16 mouse cellular contexts compared by ENCODE assay signal in the genomic region with DNA sequence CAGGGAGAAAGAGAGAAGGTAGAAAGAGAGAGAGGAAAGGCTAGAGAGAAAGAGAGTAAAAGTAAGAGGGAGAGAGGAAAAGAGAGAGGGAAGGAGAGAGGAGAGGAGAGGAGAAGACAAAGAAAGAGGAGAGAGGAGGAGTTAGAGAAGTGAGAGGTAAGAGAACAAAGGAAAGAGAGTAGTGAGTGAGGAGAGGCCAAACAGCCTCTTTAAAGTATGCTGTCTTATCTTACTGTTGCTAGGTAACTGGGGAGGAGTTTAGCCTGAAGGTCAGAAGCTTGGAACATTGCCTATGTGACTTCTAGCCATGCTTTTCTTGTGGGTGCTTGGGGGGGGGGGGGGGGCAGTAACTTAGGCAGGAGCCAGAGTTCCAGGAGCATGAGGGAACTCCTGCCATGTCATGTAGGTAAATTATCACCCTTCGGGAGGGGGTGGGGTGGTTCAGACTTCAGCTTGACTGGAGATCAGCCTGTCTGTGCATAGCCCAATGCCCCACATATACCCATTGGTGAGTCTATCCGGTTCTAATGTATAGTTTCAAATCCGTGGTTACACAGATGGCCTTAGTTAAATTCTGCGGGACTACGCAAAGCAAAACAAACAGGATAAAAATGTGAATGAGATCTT.
A peak's percentile ranks its signal among the peaks of the same experiment; 100 is the strongest.
DNase-seq lines count a peak whose midpoint lies in the region; ATAC-seq lines count a peak whose summit lies in the region.
"Had no signal": no experiment of that assay in that cellular context is flagged by ENCODE, and none has a peak within 500 bp of the region (broad histone marks: within the 10 kb centered on the region; RNA-seq: fewer than 3 reads in every experiment).

No protein-coding gene starts in this region.

- ATAC-seq in forebrain, embryonic 15.5 days (replicated peaks), result no peak
- peak; percentile 24; the same call in 1 of the 2 replicates for ATAC-seq in kidney, embryonic 14.5 days (ENCODE audit: low FRiP score, low TSS enrichment)
- ATAC-seq: Patski had no signal

- H3K36me3 ChIP-seq in forebrain, embryonic 10.5 days (replicated peaks), result no peaks in the 10 kb centered on the region
- H3K36me3 ChIP-seq in forebrain, embryonic 15.5 days, result no peaks in the 10 kb centered on the region
- H3K36me3 ChIP-seq in kidney, embryonic 14.5 days (ENCODE audit: control insufficient read depth, insufficient read depth, low read length), result no peaks in the 10 kb centered on the region
- H3K36me3 ChIP-seq in limb, embryonic 10.5 days, result no peaks in the 10 kb centered on the region
- H3K36me3 ChIP-seq: embryonic facial prominence, embryonic 12.5 days had no signal

- H3K4me2 ChIP-seq in forebrain, embryonic 15.5 days (replicated peaks), result no peak overlapping the region
- H3K4me2 ChIP-seq in kidney, embryonic 14.5 days (replicated peaks; ENCODE audit: low read depth, low read length), result no peak overlapping the region
- H3K4me2 ChIP-seq: embryonic facial prominence, embryonic 12.5 days had no signal

- no peaks in the 10 kb centered on the region for H3K27me3 ChIP-seq in forebrain, embryonic 10.5 days (ENCODE audit: poor library complexity, severe bottlenecking)
- H3K27me3 ChIP-seq in forebrain, embryonic 15.5 days, result no peaks in the 10 kb centered on the region
- H3K27me3 ChIP-seq in kidney, embryonic 14.5 days (ENCODE audit: control insufficient read depth, insufficient read depth, low read length), result no peaks in the 10 kb centered on the region
- H3K27me3 ChIP-seq in limb, embryonic 10.5 days (ENCODE audit: low read depth, poor library complexity, severe bottlenecking), result no peaks in the 10 kb centered on the region
- H3K27me3 ChIP-seq: embryonic facial prominence, embryonic 12.5 days; Patski had no signal

- no peak overlapping the region for H3K9ac ChIP-seq in forebrain, embryonic 15.5 days (replicated peaks)
- H3K9ac ChIP-seq in kidney, embryonic 14.5 days (ENCODE audit: low read depth, low read length), result no peak overlapping the region
- H3K9ac ChIP-seq: embryonic facial prominence, embryonic 12.5 days; liver, embryonic 14.5 days had no signal

- H3K27ac ChIP-seq in forebrain, embryonic 10.5 days, result peak overlapping the region; percentile 42; the same call in 1 of the 2 replicates
- H3K27ac ChIP-seq in forebrain, embryonic 15.5 days (replicated peaks), result no peak overlapping the region
- H3K27ac ChIP-seq in kidney, embryonic 14.5 days (ENCODE audit: low read depth, low read length), result no peak overlapping the region
- H3K27ac ChIP-seq in limb, embryonic 10.5 days, result peak overlapping the region; percentile 6; the same call in 1 of the 2 replicates
- H3K27ac ChIP-seq: embryonic facial prominence, embryonic 12.5 days; liver, embryonic 14.5 days had no signal

- 73% methylated on average over 5 of the region's 5 CpGs for WGBS in forebrain, embryonic 10.5 days
- 73% methylated on average over 5 of the region's 5 CpGs for WGBS in forebrain, embryonic 15.5 days
- 72% methylated on average over 5 of the region's 5 CpGs for WGBS in kidney, embryonic 14.5 days
- WGBS in limb, embryonic 10.5 days, result 84% methylated on average over 5 of the region's 5 CpGs

- no peak for DNase-seq in forebrain, embryonic 10.5 days (ENCODE audit: extremely low spot score, low spot score)
- DNase-seq in kidney, postnatal 36 days, result no peak
- DNase-seq in embryo, embryonic 11 days, result peak; percentile 12
- no peak for DNase-seq in limb, embryonic 10.5 days (ENCODE audit: low spot score)
- no peak for DNase-seq in layer of hippocampus, adult 9-10 months (ENCODE audit: low spot score)
- DNase-seq: cerebellum, adult 9-10 months; gastrocnemius, postnatal 14 days; kidney, adult 11 months; lung, postnatal 10 days; right cerebral cortex, adult 18-20 months; thymus, postnatal 14 days had no signal

- H3K4me1 ChIP-seq in forebrain, embryonic 10.5 days, result peaks cover 8% of the 10 kb centered on the region
- no peaks in the 10 kb centered on the region for H3K4me1 ChIP-seq in forebrain, embryonic 15.5 days
- no peaks in the 10 kb centered on the region for H3K4me1 ChIP-seq in kidney, embryonic 14.5 days (ENCODE audit: control insufficient read depth, insufficient read depth, low read length)
- no peaks in the 10 kb centered on the region for H3K4me1 ChIP-seq in limb, embryonic 10.5 days
- H3K4me1 ChIP-seq: embryonic facial prominence, embryonic 12.5 days had no signal

- H3K9me3 ChIP-seq in forebrain, embryonic 10.5 days, result no peaks in the 10 kb centered on the region
- no peaks in the 10 kb centered on the region for H3K9me3 ChIP-seq in forebrain, embryonic 15.5 days
- no peaks in the 10 kb centered on the region for H3K9me3 ChIP-seq in kidney, embryonic 14.5 days (ENCODE audit: control insufficient read depth, low read length)
- no peaks in the 10 kb centered on the region for H3K9me3 ChIP-seq in limb, embryonic 10.5 days (replicated peaks)
- H3K9me3 ChIP-seq: embryonic facial prominence, embryonic 12.5 days had no signal

- H3K4me3 ChIP-seq in forebrain, embryonic 10.5 days, result no peak overlapping the region
- no peak overlapping the region for H3K4me3 ChIP-seq in forebrain, embryonic 15.5 days
- H3K4me3 ChIP-seq in kidney, embryonic 14.5 days (ENCODE audit: low read length), result no peak overlapping the region
- H3K4me3 ChIP-seq in limb, embryonic 10.5 days, result no peak overlapping the region
- H3K4me3 ChIP-seq: embryonic facial prominence, embryonic 12.5 days had no signal

Comparison
In these comparisons a context has a peak if more than half of its experiments do, and no peak if none do; other contexts are left out.
1. H3K27ac ChIP-seq: peak in forebrain, embryonic 10.5 days (single experiment) and limb, embryonic 10.5 days (single experiment); none in forebrain, embryonic 15.5 days (single experiment) and kidney, embryonic 14.5 days (single experiment).